8 mouse cellular contexts compared by ENCODE assay signal in the genomic region with DNA sequence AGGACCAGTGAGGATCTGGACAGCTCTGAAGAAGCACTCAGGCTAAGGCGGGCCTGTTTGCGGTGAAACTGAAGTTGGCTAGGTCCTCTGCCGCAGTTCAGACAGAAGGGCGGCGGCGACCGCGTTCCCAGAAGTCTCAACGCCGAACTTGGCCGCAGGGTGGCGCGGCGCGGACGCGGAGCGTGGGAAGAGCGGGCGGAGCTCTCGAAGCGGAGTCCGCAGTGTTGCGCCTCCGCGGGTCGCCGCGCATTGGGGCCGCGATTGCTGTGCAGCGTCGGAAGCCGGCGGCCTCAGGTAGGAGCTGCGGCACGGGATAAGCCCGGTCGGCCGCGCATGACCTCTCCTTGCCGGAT. TPM values are rescaled to one million over a fixed set of nuclear protein-coding genes. Genes with fewer than 3 reads are reported as not detected.
DNase-seq lines count a peak whose midpoint lies in the region; ATAC-seq and TF ChIP-seq lines count a peak whose summit lies in the region.

No protein-coding gene starts in this region.

- no peaks in the 10 kb centered on the region for H3K27me3 ChIP-seq in forebrain, embryonic 13.5 days
- peaks cover 11% of the 10 kb centered on the region; the same call in 1 of the 2 replicates for H3K27me3 ChIP-seq in liver, embryonic 15.5 days
- 0 out of 2 replicates have a peak, but pooled peaks cover 5% of the 10 kb centered on the region for H3K27me3 ChIP-seq in neural tube, embryonic 12.5 days (replicated peaks)
- no peaks in the 10 kb centered on the region for H3K27me3 ChIP-seq in stomach, postnatal 0 days (ENCODE audit: control insufficient read depth, insufficient read depth, low read length)

- TF ChIP-seq CTCF in stomach, postnatal 0 days (IDR thresholded peaks at IDR 0.05; ENCODE audit: low read depth), result peak; percentile 83

- DNase-seq in ES-CJ7 (ENCODE audit: low read depth, low spot score), result peak; percentile 90
- peak; percentile 96 for DNase-seq in heart, postnatal 10 days
- DNase-seq in kidney, postnatal 4 days, result peak; percentile 94 to 95
- peak; percentile 93 for DNase-seq in stomach, postnatal 0 days (ENCODE audit: low spot score)

- peak overlapping the region; percentile 92 for H3K4me2 ChIP-seq in forebrain, embryonic 13.5 days
- H3K4me2 ChIP-seq in liver, embryonic 15.5 days, result peak overlapping the region; percentile 95
- peak overlapping the region; percentile 90 for H3K4me2 ChIP-seq in neural tube, embryonic 12.5 days (replicated peaks)
- peak overlapping the region; percentile 93 for H3K4me2 ChIP-seq in stomach, postnatal 0 days (replicated peaks; ENCODE audit: low read depth)

- peak; percentile 79 for ATAC-seq in cerebellum, adult (ENCODE audit: insufficient number of reproducible peaks, low FRiP score, low TSS enrichment)
- peak; percentile 90 for ATAC-seq in forebrain, embryonic 13.5 days
- peak; percentile 84 for ATAC-seq in liver, embryonic 15.5 days (ENCODE audit: insufficient read depth)
- peak; percentile 88 for ATAC-seq in neural tube, embryonic 12.5 days (ENCODE audit: low FRiP score, low read depth)
- peak; percentile 93 for ATAC-seq in stomach, postnatal 0 days (ENCODE audit: low FRiP score, low TSS enrichment)

- no peak for TF ChIP-seq EP300 in stomach, postnatal 0 days (optimal IDR thresholded peaks at IDR 0.05)

- under 1% methylated on average over 37 of the region's 42 CpGs for WGBS in forebrain, embryonic 13.5 days
- WGBS in liver, embryonic 15.5 days (ENCODE audit: insufficient replicate concordance), result under 1% methylated on average over 42 of the region's 42 CpGs
- WGBS in neural tube, embryonic 12.5 days, result under 1% methylated on average over 42 of the region's 42 CpGs
- WGBS in stomach, postnatal 0 days, result under 1% methylated on average over 37 of the region's 42 CpGs

- H3K27ac ChIP-seq in forebrain, embryonic 13.5 days, result peak overlapping the region; percentile 73
- H3K27ac ChIP-seq in liver, embryonic 15.5 days (replicated peaks), result peak overlapping the region; percentile 65
- no peak overlapping the region for H3K27ac ChIP-seq in neural tube, embryonic 12.5 days
- peak overlapping the region; percentile 73 for H3K27ac ChIP-seq in stomach, postnatal 0 days (replicated peaks)

- H3K9ac ChIP-seq in forebrain, embryonic 13.5 days, result peak overlapping the region; percentile 78
- H3K9ac ChIP-seq in liver, embryonic 15.5 days, result peak overlapping the region; percentile 67
- peak overlapping the region; percentile 74 for H3K9ac ChIP-seq in neural tube, embryonic 12.5 days
- H3K9ac ChIP-seq in stomach, postnatal 0 days (ENCODE audit: low read length), result peak overlapping the region; percentile 83

- H3K4me3 ChIP-seq in forebrain, embryonic 13.5 days, result peak overlapping the region; percentile 79
- H3K4me3 ChIP-seq in liver, embryonic 15.5 days (replicated peaks), result peak overlapping the region; percentile 73
- peak overlapping the region; percentile 74 for H3K4me3 ChIP-seq in neural tube, embryonic 12.5 days
- H3K4me3 ChIP-seq in stomach, postnatal 0 days (ENCODE audit: low read depth, low read length), result peak overlapping the region; percentile 74

- peaks cover 23% of the 10 kb centered on the region for H3K4me1 ChIP-seq in forebrain, embryonic 13.5 days
- H3K4me1 ChIP-seq in liver, embryonic 15.5 days (replicated peaks), result peaks cover 46% of the 10 kb centered on the region
- peaks cover 20% of the 10 kb centered on the region for H3K4me1 ChIP-seq in neural tube, embryonic 12.5 days
- H3K4me1 ChIP-seq in stomach, postnatal 0 days (replicated peaks; ENCODE audit: control insufficient read depth, insufficient read depth), result peaks cover 6% of the 10 kb centered on the region; the same call in 1 of the 2 replicates

- intact Hi-C loops in heart, postnatal 10 days (cut with DNase I), result loop anchor here (1.0 to 5.0 kb wide), 3 partner anchors 41 to 156 kb away; a partner anchor contains a TSS

- no peaks in the 10 kb centered on the region for H3K36me3 ChIP-seq in forebrain, embryonic 13.5 days (ENCODE audit: poor library complexity, severe bottlenecking)
- no peaks in the 10 kb centered on the region for H3K36me3 ChIP-seq in liver, embryonic 15.5 days (replicated peaks)
- no peaks in the 10 kb centered on the region for H3K36me3 ChIP-seq in neural tube, embryonic 12.5 days
- H3K36me3 ChIP-seq in stomach, postnatal 0 days (ENCODE audit: control insufficient read depth, insufficient read depth, low read length), result no peaks in the 10 kb centered on the region

- no peaks in the 10 kb centered on the region for H3K9me3 ChIP-seq in forebrain, embryonic 13.5 days (replicated peaks)
- no peaks in the 10 kb centered on the region for H3K9me3 ChIP-seq in liver, embryonic 15.5 days (replicated peaks)
- H3K9me3 ChIP-seq in neural tube, embryonic 12.5 days, result no peaks in the 10 kb centered on the region
- H3K9me3 ChIP-seq in stomach, postnatal 0 days (ENCODE audit: control insufficient read depth, low read length), result no peaks in the 10 kb centered on the region

RNA-seq across cellular contexts. Expression of a gene that starts 37.5 kb away (rescaled TPM):
- polyA plus RNA-seq in forebrain, embryonic 13.5 days (2015; fragmentation: Nextera tagmentation; extraction: Ambion mirVana), result 31.8 and 33.2 TPM in 2 replicates
- total RNA-seq in heart, postnatal 10 days (2021), result 100 to 1,000 TPM; 289 to 314 TPM
- polyA plus RNA-seq in liver, embryonic 15.5 days (2015; fragmentation: Nextera tagmentation; extraction: Ambion mirVana), result 9.3 and 10.4 TPM in 2 replicates
- 48.8 and 52.1 TPM in 2 replicates for polyA plus RNA-seq in neural tube, embryonic 12.5 days (2016; fragmentation: Nextera tagmentation; extraction: Ambion mirVana)
- polyA plus RNA-seq in stomach, postnatal 0 days (2015; fragmentation: Nextera tagmentation; extraction: Ambion mirVana), result 49.9 and 54.8 TPM in 2 replicates
